Mouse (Mus musculus): Measurements from ENCODE around the gene Thbs1. TPM values are rescaled to one million over a fixed set of nuclear protein-coding genes. Genes with fewer than 3 reads are reported as not detected.

The Thbs1 gene
- polyA plus RNA-seq, 1 experiment = 1.8 TPM

- Histone ChIP-seq H3K36me3 (ENCODE audit: control insufficient read depth, insufficient read depth, low read length) (no peaks in the 10 kb centered on the region), H3K4me1 (replicated peaks; ENCODE audit: control insufficient read depth, insufficient read depth, low read length) (no peaks in the 10 kb centered on the region), H3K4me3 (ENCODE audit: control insufficient read depth, insufficient read depth, low read length) (no peak overlapping the region), H3K27me3 (ENCODE audit: control insufficient read depth, insufficient read depth, low read length) (no peaks in the 10 kb centered on the region; the same call in 1 of the 2 replicates), H3K27ac (ENCODE audit: control insufficient read depth, insufficient read depth, low read length) (no peak overlapping the region)
- DNase-seq = no peak
- WGBS = 88% methylated on average over 11 of the region's 11 CpGs
- no peak for TF ChIP-seq CTCF (IDR thresholded peaks at IDR 0.05; ENCODE audit: borderline replicate concordance, control insufficient read depth, extremely low read depth, insufficient read depth, low read length, poor library complexity)
- no peak for TF ChIP-seq POLR2A (IDR thresholded peaks at IDR 0.05; ENCODE audit: control insufficient read depth, extremely low read depth, insufficient read depth, low read length, poor library complexity)
Measured at GRCm38 (mm10) chr2:118117401-118117800, 5.7 kb downstream of the Thbs1 start.

DNA sequence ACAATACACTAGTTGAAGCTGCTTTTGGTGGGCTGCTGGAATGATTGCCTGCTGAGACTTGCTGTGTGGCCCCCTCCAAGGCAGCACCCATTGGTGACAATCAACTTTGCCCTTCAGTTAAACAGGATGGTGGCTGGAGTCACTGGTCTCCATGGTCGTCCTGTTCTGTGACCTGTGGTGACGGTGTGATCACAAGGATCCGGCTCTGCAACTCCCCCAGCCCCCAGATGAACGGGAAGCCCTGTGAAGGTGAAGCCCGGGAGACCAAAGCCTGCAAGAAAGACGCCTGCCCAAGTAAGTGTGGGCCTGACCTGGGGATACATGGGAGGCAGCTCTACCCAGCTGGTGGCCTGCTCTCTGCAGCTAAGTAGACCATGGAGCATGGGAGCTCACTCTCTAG is 6.4 kb downstream of the Thbs1 start:
- WGBS = 91% methylated on average over 6 of the region's 6 CpGs
- Histone ChIP-seq H3K27ac (ENCODE audit: control insufficient read depth, insufficient read depth, low read length) (no peak overlapping the region), H3K36me3 (ENCODE audit: control insufficient read depth, insufficient read depth, low read length) (no peaks in the 10 kb centered on the region), H3K27me3 (ENCODE audit: control insufficient read depth, insufficient read depth, low read length) (no peaks in the 10 kb centered on the region), H3K4me3 (ENCODE audit: control insufficient read depth, insufficient read depth, low read length) (no peak overlapping the region), H3K4me1 (replicated peaks; ENCODE audit: control insufficient read depth, insufficient read depth, low read length) (no peaks in the 10 kb centered on the region)
- TF ChIP-seq CTCF (IDR thresholded peaks at IDR 0.05; ENCODE audit: borderline replicate concordance, control insufficient read depth, extremely low read depth, insufficient read depth, low read length, poor library complexity) (no peak), POLR2A (IDR thresholded peaks at IDR 0.05; ENCODE audit: control insufficient read depth, extremely low read depth, insufficient read depth, low read length, poor library complexity) (no peak)
- no peak for DNase-seq

DNA sequence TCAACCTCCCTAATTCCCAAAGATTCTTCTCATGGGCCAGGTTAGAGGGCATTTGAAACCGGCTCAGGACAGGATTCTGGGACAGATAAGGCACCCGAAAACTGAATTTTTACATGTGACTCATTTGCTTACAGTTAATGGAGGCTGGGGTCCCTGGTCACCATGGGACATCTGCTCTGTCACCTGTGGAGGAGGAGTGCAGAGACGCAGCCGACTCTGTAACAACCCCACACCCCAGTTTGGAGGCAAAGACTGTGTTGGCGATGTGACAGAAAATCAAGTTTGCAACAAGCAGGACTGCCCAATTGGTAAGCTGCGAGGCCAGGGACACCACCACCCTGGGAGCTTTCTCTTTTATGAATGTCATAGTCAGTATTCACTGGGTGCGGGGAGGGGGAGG is 6.8 kb downstream of the Thbs1 start:
- no peaks in the 10 kb centered on the region for H3K36me3 ChIP-seq (ENCODE audit: control insufficient read depth, insufficient read depth, low read length)
- DNase-seq = no peak
- H3K4me3 ChIP-seq (ENCODE audit: control insufficient read depth, insufficient read depth, low read length) = no peak overlapping the region
- WGBS = 95% methylated on average over 7 of the region's 7 CpGs
- H3K4me1 ChIP-seq (replicated peaks; ENCODE audit: control insufficient read depth, insufficient read depth, low read length) = no peaks in the 10 kb centered on the region
- H3K27me3 ChIP-seq (ENCODE audit: control insufficient read depth, insufficient read depth, low read length) = no peaks in the 10 kb centered on the region
- no peak overlapping the region for H3K27ac ChIP-seq (ENCODE audit: control insufficient read depth, insufficient read depth, low read length)
- no peak for TF ChIP-seq POLR2A (IDR thresholded peaks at IDR 0.05; ENCODE audit: control insufficient read depth, extremely low read depth, insufficient read depth, low read length, poor library complexity)
- TF ChIP-seq CTCF (IDR thresholded peaks at IDR 0.05; ENCODE audit: borderline replicate concordance, control insufficient read depth, extremely low read depth, insufficient read depth, low read length, poor library complexity) = no peak

- TF ChIP-seq POLR2A (IDR thresholded peaks at IDR 0.05; ENCODE audit: control insufficient read depth, extremely low read depth, insufficient read depth, low read length, poor library complexity) = no peak
- TF ChIP-seq CTCF (IDR thresholded peaks at IDR 0.05; ENCODE audit: borderline replicate concordance, control insufficient read depth, extremely low read depth, insufficient read depth, low read length, poor library complexity) = no peak
- no peaks in the 10 kb centered on the region for H3K27me3 ChIP-seq (ENCODE audit: control insufficient read depth, insufficient read depth, low read length)
- no peak for DNase-seq
- 97% methylated on average over 12 of the region's 12 CpGs for WGBS
- no peak overlapping the region for H3K27ac ChIP-seq (ENCODE audit: control insufficient read depth, insufficient read depth, low read length)
- no peak overlapping the region for H3K4me3 ChIP-seq (ENCODE audit: control insufficient read depth, insufficient read depth, low read length)
- no peaks in the 10 kb centered on the region for H3K36me3 ChIP-seq (ENCODE audit: control insufficient read depth, insufficient read depth, low read length)
- H3K4me1 ChIP-seq (replicated peaks; ENCODE audit: control insufficient read depth, insufficient read depth, low read length) = no peaks in the 10 kb centered on the region
Measured at GRCm38 (mm10) chr2:118119684-118120083, 8.0 kb downstream of the Thbs1 start.

GRCm38 (mm10) chr2:118120095-118120494 is 8.4 kb downstream of the Thbs1 start:
- 95% methylated on average over 11 of the region's 11 CpGs for WGBS
- Histone ChIP-seq H3K4me1 (replicated peaks; ENCODE audit: control insufficient read depth, insufficient read depth, low read length) (no peaks in the 10 kb centered on the region), H3K27ac (ENCODE audit: control insufficient read depth, insufficient read depth, low read length) (no peak overlapping the region), H3K4me3 (ENCODE audit: control insufficient read depth, insufficient read depth, low read length) (no peak overlapping the region), H3K27me3 (ENCODE audit: control insufficient read depth, insufficient read depth, low read length) (no peaks in the 10 kb centered on the region), H3K36me3 (ENCODE audit: control insufficient read depth, insufficient read depth, low read length) (no peaks in the 10 kb centered on the region)
- DNase-seq = no peak
- TF ChIP-seq CTCF (IDR thresholded peaks at IDR 0.05; ENCODE audit: borderline replicate concordance, control insufficient read depth, extremely low read depth, insufficient read depth, low read length, poor library complexity) (no peak), POLR2A (IDR thresholded peaks at IDR 0.05; ENCODE audit: control insufficient read depth, extremely low read depth, insufficient read depth, low read length, poor library complexity) (no peak)

DNA sequence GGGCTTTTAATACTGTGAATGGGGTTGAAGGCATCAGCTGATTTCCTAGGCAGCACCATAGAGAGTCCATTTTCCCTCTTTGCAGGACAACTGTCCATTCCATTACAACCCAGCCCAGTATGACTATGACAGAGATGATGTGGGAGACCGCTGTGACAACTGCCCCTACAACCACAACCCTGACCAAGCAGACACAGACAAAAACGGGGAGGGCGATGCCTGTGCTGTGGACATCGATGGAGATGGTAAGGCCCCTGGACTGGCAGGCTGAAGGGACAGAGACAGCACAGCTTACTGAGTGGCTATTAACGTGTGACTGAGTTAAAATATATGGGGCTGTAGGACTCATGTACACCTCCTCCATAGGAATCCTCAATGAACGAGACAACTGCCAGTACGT is 9.1 kb downstream of the Thbs1 start:
- 96% methylated on average over 7 of the region's 7 CpGs for WGBS
- Histone ChIP-seq H3K27me3 (ENCODE audit: control insufficient read depth, insufficient read depth, low read length) (no peaks in the 10 kb centered on the region), H3K4me1 (replicated peaks; ENCODE audit: control insufficient read depth, insufficient read depth, low read length) (no peaks in the 10 kb centered on the region), H3K27ac (ENCODE audit: control insufficient read depth, insufficient read depth, low read length) (no peak overlapping the region), H3K36me3 (ENCODE audit: control insufficient read depth, insufficient read depth, low read length) (no peaks in the 10 kb centered on the region), H3K4me3 (ENCODE audit: control insufficient read depth, insufficient read depth, low read length) (no peak overlapping the region)
- TF ChIP-seq POLR2A (IDR thresholded peaks at IDR 0.05; ENCODE audit: control insufficient read depth, extremely low read depth, insufficient read depth, low read length, poor library complexity) (no peak), CTCF (IDR thresholded peaks at IDR 0.05; ENCODE audit: borderline replicate concordance, control insufficient read depth, extremely low read depth, insufficient read depth, low read length, poor library complexity) (no peak)
- DNase-seq = no peak

- 97% methylated on average over 6 of the region's 6 CpGs for WGBS
- TF ChIP-seq POLR2A (IDR thresholded peaks at IDR 0.05; ENCODE audit: control insufficient read depth, extremely low read depth, insufficient read depth, low read length, poor library complexity) (no peak), CTCF (IDR thresholded peaks at IDR 0.05; ENCODE audit: borderline replicate concordance, control insufficient read depth, extremely low read depth, insufficient read depth, low read length, poor library complexity) (no peak)
- no peak overlapping the region for H3K27ac ChIP-seq (ENCODE audit: control insufficient read depth, insufficient read depth, low read length)
- H3K4me1 ChIP-seq (replicated peaks; ENCODE audit: control insufficient read depth, insufficient read depth, low read length) = no peaks in the 10 kb centered on the region
- DNase-seq = no peak
- H3K4me3 ChIP-seq (ENCODE audit: control insufficient read depth, insufficient read depth, low read length) = no peak overlapping the region
- no peaks in the 10 kb centered on the region for H3K27me3 ChIP-seq (ENCODE audit: control insufficient read depth, insufficient read depth, low read length)
- H3K36me3 ChIP-seq (ENCODE audit: control insufficient read depth, insufficient read depth, low read length) = no peaks in the 10 kb centered on the region
Measured at GRCm38 (mm10) chr2:118122291-118122690, 10.6 kb downstream of the Thbs1 start.
